ENCODE assay signal across 18 mouse cellular contexts in genomic region chr9:65529659-65530058, GRCm38 (mm10). TPM values are rescaled to one million over a fixed set of nuclear protein-coding genes. Genes with fewer than 3 reads are reported as not detected.
DNase-seq lines count a peak whose midpoint lies in the region; ATAC-seq and TF ChIP-seq lines count a peak whose summit lies in the region.
"Had no signal": no experiment of that assay in that cellular context is flagged by ENCODE, and none has a peak within 500 bp of the region (broad histone marks: within the 10 kb centered on the region; RNA-seq: fewer than 3 reads in every experiment).

No protein-coding gene starts in this region.

- H3K36me3 ChIP-seq in stomach, embryonic 15.5 days: no peaks in the 10 kb centered on the region
- no peaks in the 10 kb centered on the region for H3K36me3 ChIP-seq in stomach, postnatal 0 days (ENCODE audit: control insufficient read depth, insufficient read depth, low read length)
- no peaks in the 10 kb centered on the region for H3K36me3 ChIP-seq in liver, embryonic 14.5 days (replicated peaks; ENCODE audit: control insufficient read depth, insufficient read depth, low read depth)
- H3K36me3 ChIP-seq in intestine, embryonic 15.5 days: no peaks in the 10 kb centered on the region
- H3K36me3 ChIP-seq: neural tube, embryonic 13.5 days had no signal

- intact Hi-C loops in left cerebral cortex, postnatal 36 days (cut with DNase I): no loop called here

- no peaks in the 10 kb centered on the region for H3K27me3 ChIP-seq in stomach, embryonic 15.5 days (replicated peaks)
- no peaks in the 10 kb centered on the region for H3K27me3 ChIP-seq in stomach, postnatal 0 days (ENCODE audit: control insufficient read depth, insufficient read depth, low read length)
- H3K27me3 ChIP-seq in liver, embryonic 14.5 days (ENCODE audit: control insufficient read depth, insufficient read depth, low read length): no peaks in the 10 kb centered on the region
- no peaks in the 10 kb centered on the region for H3K27me3 ChIP-seq in intestine, embryonic 15.5 days (replicated peaks)
- H3K27me3 ChIP-seq: neural tube, embryonic 13.5 days; Patski had no signal

- no peak for DNase-seq in stomach, postnatal 0 days (ENCODE audit: low spot score)
- peak; percentile 68 to 69 (median 68) for DNase-seq in liver, embryonic 14.5 days (ENCODE audit: low read depth in 3 of 3, low spot score in 3 of 3)
- no peak for DNase-seq in gastrocnemius, postnatal 10 days
- no peak for DNase-seq in left cerebral cortex, postnatal 36 days (ENCODE audit: low spot score in 2 of 2)
- DNase-seq: cerebellum, adult 9-10 months; embryo, embryonic 11 days; kidney, adult 9 months; lung, postnatal 4 days had no signal

- no peak for TF ChIP-seq EP300 in stomach, postnatal 0 days (optimal IDR thresholded peaks at IDR 0.05)
- TF ChIP-seq EP300 in liver, embryonic 14.5 days (IDR thresholded peaks at IDR 0.05; ENCODE audit: low read depth): peak; percentile 64

- 63% methylated on average over 8 of the region's 8 CpGs for WGBS in stomach, embryonic 15.5 days
- 63% methylated on average over 8 of the region's 8 CpGs for WGBS in stomach, postnatal 0 days
- 18% methylated on average over 8 of the region's 8 CpGs for WGBS in liver, embryonic 14.5 days (ENCODE audit: insufficient replicate concordance)
- 67% methylated on average over 8 of the region's 8 CpGs for WGBS in intestine, embryonic 15.5 days

- H3K4me1 ChIP-seq in stomach, embryonic 15.5 days: 0 out of 2 replicates have a peak, but pooled peaks cover 4% of the 10 kb centered on the region
- H3K4me1 ChIP-seq in stomach, postnatal 0 days (replicated peaks; ENCODE audit: control insufficient read depth, insufficient read depth): no peaks in the 10 kb centered on the region; the same call in 1 of the 2 replicates
- peaks cover 77% of the 10 kb centered on the region for H3K4me1 ChIP-seq in bone marrow macrophage, adult 2 months (ENCODE audit: control insufficient read depth, insufficient read depth, low read length)
- peaks cover 26 to 32% of the 10 kb centered on the region in 2 experiments for H3K4me1 ChIP-seq in liver, embryonic 14.5 days (replicated peaks; ENCODE audit: control insufficient read depth in 2 of 2, insufficient read depth in 2 of 2, low read length in 1 of 2)
- H3K4me1 ChIP-seq in intestine, embryonic 15.5 days (replicated peaks): 0 out of 2 replicates have a peak, but pooled peaks cover 2% of the 10 kb centered on the region
- H3K4me1 ChIP-seq: neural tube, embryonic 13.5 days had no signal

- no peak overlapping the region for H3K4me2 ChIP-seq in stomach, embryonic 15.5 days
- no peak overlapping the region for H3K4me2 ChIP-seq in stomach, postnatal 0 days (replicated peaks; ENCODE audit: low read depth)
- peak overlapping the region; percentile 38 for H3K4me2 ChIP-seq in liver, embryonic 14.5 days (ENCODE audit: low read depth)
- H3K4me2 ChIP-seq in intestine, embryonic 15.5 days (replicated peaks): no peak overlapping the region
- H3K4me2 ChIP-seq: neural tube, embryonic 13.5 days had no signal

- H3K27ac ChIP-seq in stomach, embryonic 15.5 days: no peak overlapping the region
- no peak overlapping the region for H3K27ac ChIP-seq in stomach, postnatal 0 days (replicated peaks)
- H3K27ac ChIP-seq in bone marrow macrophage, adult 2 months (ENCODE audit: insufficient read depth, low read depth, low read length): peak overlapping the region; percentile 46
- peak overlapping the region; percentile 86 for H3K27ac ChIP-seq in liver, embryonic 14.5 days
- H3K27ac ChIP-seq in intestine, embryonic 15.5 days: no peak overlapping the region
- H3K27ac ChIP-seq: hindbrain, postnatal 0 days; neural tube, embryonic 13.5 days had no signal

- TF ChIP-seq CTCF in stomach, postnatal 0 days (IDR thresholded peaks at IDR 0.05; ENCODE audit: low read depth): no peak
- no peak for TF ChIP-seq CTCF in bone marrow macrophage, adult 2 months (IDR thresholded peaks at IDR 0.05; ENCODE audit: low read depth, low read length)
- TF ChIP-seq CTCF in liver, embryonic 14.5 days (IDR thresholded peaks at IDR 0.05; ENCODE audit: low read depth): no peak

- ATAC-seq in stomach, embryonic 15.5 days (ENCODE audit: insufficient read depth, low FRiP score, low read depth): peak; percentile 68; the same call in 1 of the 2 replicates
- no peak for ATAC-seq in stomach, postnatal 0 days (ENCODE audit: low FRiP score, low TSS enrichment)
- peak; percentile 83 for ATAC-seq in liver, embryonic 14.5 days (ENCODE audit: insufficient read depth)
- ATAC-seq in intestine, embryonic 15.5 days: no peak
- ATAC-seq: hindbrain, postnatal 0 days; Patski had no signal

- no peaks in the 10 kb centered on the region for H3K9me3 ChIP-seq in stomach, embryonic 15.5 days
- H3K9me3 ChIP-seq in stomach, postnatal 0 days (ENCODE audit: control insufficient read depth, low read length): no peaks in the 10 kb centered on the region
- no peaks in the 10 kb centered on the region for H3K9me3 ChIP-seq in liver, embryonic 14.5 days (ENCODE audit: control insufficient read depth, low read length)
- H3K9me3 ChIP-seq in intestine, embryonic 15.5 days: no peaks in the 10 kb centered on the region
- H3K9me3 ChIP-seq: neural tube, embryonic 13.5 days had no signal

- no peak for TF ChIP-seq POLR2A in bone marrow macrophage, adult 2 months (IDR thresholded peaks at IDR 0.05; ENCODE audit: borderline replicate concordance, low read depth, low read length)

- H3K4me3 ChIP-seq in stomach, embryonic 15.5 days (replicated peaks): no peak overlapping the region
- H3K4me3 ChIP-seq in stomach, postnatal 0 days (ENCODE audit: low read depth, low read length): no peak overlapping the region
- H3K4me3 ChIP-seq in bone marrow macrophage, adult 2 months (ENCODE audit: insufficient read depth, low read length): no peak overlapping the region
- H3K4me3 ChIP-seq in liver, embryonic 14.5 days (ENCODE audit: insufficient read depth in 1 of 2, low read depth in 2 of 2, low read length in 2 of 2): no peak overlapping the region
- no peak overlapping the region for H3K4me3 ChIP-seq in intestine, embryonic 15.5 days (replicated peaks)
- H3K4me3 ChIP-seq: neural tube, embryonic 13.5 days had no signal

- no peak overlapping the region for H3K9ac ChIP-seq in stomach, embryonic 15.5 days
- no peak overlapping the region for H3K9ac ChIP-seq in stomach, postnatal 0 days (ENCODE audit: low read length)
- peak overlapping the region; percentile 32; the same call in 1 of the 2 replicates for H3K9ac ChIP-seq in liver, embryonic 14.5 days (replicated peaks)
- no peak overlapping the region for H3K9ac ChIP-seq in intestine, embryonic 15.5 days
- H3K9ac ChIP-seq: neural tube, embryonic 13.5 days had no signal

RNA-seq across cellular contexts. Expression of gene Ankdd1a, which starts 9.7 kb away (rescaled TPM):
- 0.14 TPM in 1 of 2 replicates, not detected in the other for polyA plus RNA-seq in stomach, embryonic 15.5 days (2015; fragmentation: Nextera tagmentation; extraction: Ambion mirVana)
- polyA plus RNA-seq in stomach, postnatal 0 days (2015; fragmentation: Nextera tagmentation; extraction: Ambion mirVana): 0.18 and 0.35 TPM in 2 replicates
- polyA plus RNA-seq in bone marrow macrophage, adult 2 months (2012; ENCODE audit: insufficient read depth, insufficient read length, missing spikeins): 4.1 and 6.4 TPM in 2 replicates
- 0.06 TPM in 1 of 2 replicates, not detected in the other for polyA plus RNA-seq in liver, embryonic 14.5 days (2012; rRNA removed)
- not detected in 2 replicates for polyA plus RNA-seq in liver, embryonic 14.5 days (2014; fragmentation: Nextera tagmentation; extraction: Ambion mirVana)
- not detected for total RNA-seq in gastrocnemius, postnatal 10 days (2021)
- polyA plus RNA-seq in intestine, embryonic 15.5 days (2015; fragmentation: Nextera tagmentation; extraction: Ambion mirVana): not detected in 2 replicates
- total RNA-seq in left cerebral cortex, postnatal 36 days (2021): 1 to 10 TPM; 3.1 to 3.4 TPM
- total RNA-seq: gastrocnemius, postnatal 4 days; liver, adult 2 months had no signal
- polyA plus RNA-seq: heart, postnatal 0 days; liver, adult 2 months; Patski; small intestine, adult 2 months had no signal

RNA-seq across cellular contexts. Expression of gene Plekho2, which starts 50.2 kb away (rescaled TPM):
- polyA plus RNA-seq in stomach, embryonic 15.5 days (2015; fragmentation: Nextera tagmentation; extraction: Ambion mirVana): 17.0 and 18.1 TPM in 2 replicates
- 9.6 and 10.6 TPM in 2 replicates for polyA plus RNA-seq in stomach, postnatal 0 days (2015; fragmentation: Nextera tagmentation; extraction: Ambion mirVana)
- 193 and 213 TPM in 2 replicates for polyA plus RNA-seq in bone marrow macrophage, adult 2 months (2012; ENCODE audit: insufficient read depth, insufficient read length, missing spikeins)
- 15.5 and 15.7 TPM in 2 replicates for polyA plus RNA-seq in liver, embryonic 14.5 days (2012; rRNA removed)
- polyA plus RNA-seq in liver, embryonic 14.5 days (2014; fragmentation: Nextera tagmentation; extraction: Ambion mirVana): 21.5 and 24.2 TPM in 2 replicates
- total RNA-seq in gastrocnemius, postnatal 10 days (2021): 10 to 100 TPM; 11.4 to 17.3 TPM
- 11.0 and 11.2 TPM in 2 replicates for polyA plus RNA-seq in intestine, embryonic 15.5 days (2015; fragmentation: Nextera tagmentation; extraction: Ambion mirVana)
- total RNA-seq in left cerebral cortex, postnatal 36 days (2021): 10 to 100 TPM; 13.2 to 17.6 TPM

RNA-seq across cellular contexts. Expression of gene Pif1, which starts 57.3 kb away (rescaled TPM):
- 11.4 and 12.3 TPM in 2 replicates for polyA plus RNA-seq in stomach, embryonic 15.5 days (2015; fragmentation: Nextera tagmentation; extraction: Ambion mirVana)
- polyA plus RNA-seq in stomach, postnatal 0 days (2015; fragmentation: Nextera tagmentation; extraction: Ambion mirVana): 2.1 and 2.4 TPM in 2 replicates
- 3.8 and 4.4 TPM in 2 replicates for polyA plus RNA-seq in bone marrow macrophage, adult 2 months (2012; ENCODE audit: insufficient read depth, insufficient read length, missing spikeins)
- polyA plus RNA-seq in liver, embryonic 14.5 days (2012; rRNA removed): 10.8 and 11.9 TPM in 2 replicates
- polyA plus RNA-seq in liver, embryonic 14.5 days (2014; fragmentation: Nextera tagmentation; extraction: Ambion mirVana): 6.8 and 7.7 TPM in 2 replicates
- total RNA-seq in gastrocnemius, postnatal 10 days (2021): 1 to 10 TPM in 1 of 2 experiments, under 1 TPM in 1; 0.92 to 1.4 TPM
- 9.1 and 9.6 TPM in 2 replicates for polyA plus RNA-seq in intestine, embryonic 15.5 days (2015; fragmentation: Nextera tagmentation; extraction: Ambion mirVana)
- under 1 TPM; 0.39 to 0.50 TPM for total RNA-seq in left cerebral cortex, postnatal 36 days (2021)
- total RNA-seq: liver, adult 2 months had no signal

Comparison
In these comparisons a context has a peak if more than half of its experiments do, and no peak if none do; other contexts are left out.
1. ATAC-seq: peak in stomach, embryonic 15.5 days (single experiment) and liver, embryonic 14.5 days (single experiment); none in stomach, postnatal 0 days (single experiment) and intestine, embryonic 15.5 days (single experiment).
2. H3K27ac ChIP-seq: peak in bone marrow macrophage, adult 2 months (single experiment) and liver, embryonic 14.5 days (single experiment); none in stomach, embryonic 15.5 days (single experiment), stomach, postnatal 0 days (single experiment) and intestine, embryonic 15.5 days (single experiment).
3. DNase-seq: peak in liver, embryonic 14.5 days (3 of 3); none in stomach, postnatal 0 days (single experiment), gastrocnemius, postnatal 10 days (single experiment) and left cerebral cortex, postnatal 36 days (0 of 2).